Mouse (Mus musculus) lung, adult 2 months (tissue): ENCODE results near the gene Ccdc8.

Experiments used
- CTCF ChIP-seq: fragments of 200-500 bp; IDR thresholded peaks from 2 replicates; pipeline ENCODE4 v1.5.1; 2011; ENCODE audit warnings: mild to moderate bottlenecking, low read length, control low read depth; ENCODE audit not compliant: insufficient read depth
- POLR2A ChIP-seq: fragments of 200-500 bp; IDR thresholded peaks from 2 replicates; pipeline ENCODE4 v1.6.1; 2011; ENCODE audit warnings: low read depth, mild to moderate bottlenecking, control low read depth, low read length, borderline replicate concordance; ENCODE audit errors: extremely low read depth

GRCm38 (mm10) chr7:16978593-16978992 lies 13.9 kb upstream of the Ccdc8 start:
- TF ChIP-seq CTCF (no peak), POLR2A (no peak)
